Mouse (Mus musculus): ENCODE results near the gene Cadps. TPM values are rescaled to one million over a fixed set of nuclear protein-coding genes. Genes with fewer than 3 reads are reported as not detected.

Gene Cadps
- polyA plus RNA-seq, 2 experiments, result 0.01 TPM; not detected in 1

- 65% methylated on average over 4 of the region's 4 CpGs for WGBS (ENCODE audit: insufficient replicate concordance)
- ATAC-seq (ENCODE audit: insufficient read depth) (no peak), DNase-seq (ENCODE audit: low read depth in 3 of 3, low spot score in 3 of 3) (no peak)
These were observed 69.6 kb downstream of the Cadps start for GRCm38 (mm10) chr14:12753237-12753636.

GRCm38 (mm10) chr14:12751821-12752220 lies 71.1 kb downstream of the Cadps start:
- no peak overlapping the region for H3K9ac ChIP-seq (replicated peaks)
- no peaks in the 10 kb centered on the region for H3K27me3 ChIP-seq (ENCODE audit: control insufficient read depth, insufficient read depth, low read length)
- H3K4me1 ChIP-seq (replicated peaks; ENCODE audit: control insufficient read depth in 2 of 2, insufficient read depth in 2 of 2, low read length in 1 of 2), result no peaks in the 10 kb centered on the region
- H3K9me3 ChIP-seq (ENCODE audit: control insufficient read depth, low read length), result no peaks in the 10 kb centered on the region
- no peak for TF ChIP-seq CTCF (IDR thresholded peaks at IDR 0.05; ENCODE audit: low read depth)
- TF ChIP-seq EP300 (IDR thresholded peaks at IDR 0.05; ENCODE audit: low read depth), result no peak
- H3K27ac ChIP-seq, result no peak overlapping the region
- WGBS (ENCODE audit: insufficient replicate concordance), result 6% methylated on average over 1 of the region's 1 CpGs
- DNase-seq (ENCODE audit: low read depth in 3 of 3, low spot score in 3 of 3), result no peak
- no peak overlapping the region for H3K4me3 ChIP-seq (ENCODE audit: insufficient read depth in 1 of 2, low read depth in 2 of 2, low read length in 2 of 2)
- H3K36me3 ChIP-seq (replicated peaks; ENCODE audit: control insufficient read depth, insufficient read depth, low read depth), result no peaks in the 10 kb centered on the region
- ATAC-seq (ENCODE audit: insufficient read depth), result no peak
- no peak overlapping the region for H3K4me2 ChIP-seq (ENCODE audit: low read depth)

More at GRCm38 (mm10) chr14:12753237-12753636, 69.6 kb downstream of the Cadps start:
- H3K27me3 ChIP-seq (ENCODE audit: control insufficient read depth, insufficient read depth, low read length), result no peaks in the 10 kb centered on the region
- H3K27ac ChIP-seq, result no peak overlapping the region
- no peaks in the 10 kb centered on the region for H3K9me3 ChIP-seq (ENCODE audit: control insufficient read depth, low read length)
- H3K4me2 ChIP-seq (ENCODE audit: low read depth), result no peak overlapping the region
- TF ChIP-seq CTCF (IDR thresholded peaks at IDR 0.05; ENCODE audit: low read depth) (no peak), EP300 (IDR thresholded peaks at IDR 0.05; ENCODE audit: low read depth) (no peak)
- H3K36me3 ChIP-seq (replicated peaks; ENCODE audit: control insufficient read depth, insufficient read depth, low read depth), result no peaks in the 10 kb centered on the region
- no peak overlapping the region for H3K9ac ChIP-seq (replicated peaks)
- H3K4me3 ChIP-seq (ENCODE audit: insufficient read depth in 1 of 2, low read depth in 2 of 2, low read length in 2 of 2), result no peak overlapping the region
- H3K4me1 ChIP-seq (replicated peaks; ENCODE audit: control insufficient read depth in 2 of 2, insufficient read depth in 2 of 2, low read length in 1 of 2), result no peaks in the 10 kb centered on the region

DNA sequence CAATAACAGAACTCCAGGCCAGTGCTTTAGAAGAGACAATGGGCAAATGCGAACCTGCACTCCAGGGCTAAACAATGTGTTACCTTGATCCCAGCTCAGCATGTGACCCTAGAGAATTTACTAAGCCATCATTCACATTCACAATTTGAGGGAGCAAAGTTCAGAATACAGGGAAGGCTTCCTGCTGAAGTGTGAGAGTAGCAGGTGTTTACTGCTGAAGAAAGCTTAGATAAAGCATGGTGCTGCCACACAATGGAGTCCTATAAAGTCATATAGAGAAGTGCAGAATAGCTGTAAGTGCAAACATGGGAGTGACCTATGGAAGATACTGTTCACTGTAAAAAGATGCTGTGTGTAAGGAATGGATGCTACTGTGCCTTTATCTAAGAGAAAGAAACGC lies 91.9 kb downstream of the Cadps start:
- DNase-seq (ENCODE audit: low read depth in 3 of 3, low spot score in 3 of 3) (no peak), ATAC-seq (ENCODE audit: insufficient read depth) (no peak)
- no peak overlapping the region for H3K4me2 ChIP-seq (ENCODE audit: low read depth)
- no peaks in the 10 kb centered on the region for H3K9me3 ChIP-seq (ENCODE audit: control insufficient read depth, low read length)
- H3K27ac ChIP-seq, result no peak overlapping the region
- H3K36me3 ChIP-seq (replicated peaks; ENCODE audit: control insufficient read depth, insufficient read depth, low read depth), result no peaks in the 10 kb centered on the region
- no peaks in the 10 kb centered on the region for H3K4me1 ChIP-seq (replicated peaks; ENCODE audit: control insufficient read depth in 2 of 2, insufficient read depth in 2 of 2, low read length in 1 of 2)
- no peak for TF ChIP-seq EP300 (IDR thresholded peaks at IDR 0.05; ENCODE audit: low read depth)
- no peak for TF ChIP-seq CTCF (IDR thresholded peaks at IDR 0.05; ENCODE audit: low read depth)
- H3K4me3 ChIP-seq (ENCODE audit: insufficient read depth in 1 of 2, low read depth in 2 of 2, low read length in 2 of 2), result no peak overlapping the region
- WGBS (ENCODE audit: insufficient replicate concordance), result 54% methylated on average over 2 of the region's 2 CpGs
- H3K27me3 ChIP-seq (ENCODE audit: control insufficient read depth, insufficient read depth, low read length), result no peaks in the 10 kb centered on the region
- H3K9ac ChIP-seq (replicated peaks), result no peak overlapping the region

DNA sequence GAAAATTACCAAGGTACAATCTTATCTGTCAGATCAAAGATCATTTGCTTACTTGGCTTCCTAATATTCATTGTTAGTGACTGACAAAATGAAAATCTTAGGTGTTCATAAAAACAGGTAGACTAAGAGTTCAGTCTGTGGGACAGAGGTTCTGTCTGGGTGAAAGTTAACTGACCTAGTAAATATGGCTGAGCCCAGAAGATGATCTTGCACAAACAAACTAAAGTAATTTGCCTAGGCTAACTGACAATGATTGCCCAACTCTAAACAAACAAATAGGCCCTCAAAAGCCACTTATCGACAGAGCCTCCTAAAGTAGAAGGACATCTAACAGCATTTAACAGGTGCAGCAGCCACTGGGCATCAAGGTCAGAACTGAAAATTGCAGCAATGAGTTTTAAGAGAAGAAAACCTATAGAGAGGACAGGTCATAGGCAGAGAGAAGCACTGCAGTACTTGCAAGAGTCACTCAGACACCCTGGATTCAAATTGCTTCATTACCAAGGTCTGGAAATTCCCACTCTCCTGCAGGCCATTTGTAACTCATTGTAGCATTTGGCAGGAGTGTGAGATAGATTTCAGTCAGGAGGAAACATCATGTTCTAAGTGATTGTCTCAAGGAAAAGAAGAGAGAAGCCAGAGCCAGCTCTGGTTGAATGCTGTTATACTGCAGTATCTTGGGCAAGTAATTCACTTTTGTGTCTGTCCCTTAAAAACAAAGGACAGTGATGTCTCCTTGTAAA lies 100.3 kb downstream of the Cadps start:
- ATAC-seq (ENCODE audit: insufficient read depth) (no peak), DNase-seq (ENCODE audit: low read depth in 3 of 3, low spot score in 3 of 3) (no peak)
- Histone ChIP-seq H3K27ac (no peak overlapping the region), H3K9ac (replicated peaks) (no peak overlapping the region), H3K4me2 (ENCODE audit: low read depth) (no peak overlapping the region), H3K9me3 (ENCODE audit: control insufficient read depth, low read length) (no peaks in the 10 kb centered on the region), H3K4me3 (ENCODE audit: insufficient read depth in 1 of 2, low read depth in 2 of 2, low read length in 2 of 2) (no peak overlapping the region), H3K36me3 (replicated peaks; ENCODE audit: control insufficient read depth, insufficient read depth, low read depth) (no peaks in the 10 kb centered on the region), H3K4me1 (replicated peaks; ENCODE audit: control insufficient read depth in 2 of 2, insufficient read depth in 2 of 2, low read length in 1 of 2) (no peaks in the 10 kb centered on the region), H3K27me3 (ENCODE audit: control insufficient read depth, insufficient read depth, low read length) (no peaks in the 10 kb centered on the region)
- TF ChIP-seq CTCF (IDR thresholded peaks at IDR 0.05; ENCODE audit: low read depth) (no peak), EP300 (IDR thresholded peaks at IDR 0.05; ENCODE audit: low read depth) (no peak)
- 32% methylated on average over 1 of the region's 1 CpGs for WGBS (ENCODE audit: insufficient replicate concordance)

GRCm38 (mm10) chr14:12718766-12719165 lies 104.1 kb downstream of the Cadps start:
- no peak overlapping the region for H3K9ac ChIP-seq (replicated peaks)
- no peak overlapping the region for H3K27ac ChIP-seq
- no peak for DNase-seq (ENCODE audit: low read depth in 3 of 3, low spot score in 3 of 3)
- H3K36me3 ChIP-seq (replicated peaks; ENCODE audit: control insufficient read depth, insufficient read depth, low read depth), result no peaks in the 10 kb centered on the region
- H3K4me1 ChIP-seq (replicated peaks; ENCODE audit: control insufficient read depth in 2 of 2, insufficient read depth in 2 of 2, low read length in 1 of 2), result no peaks in the 10 kb centered on the region
- no peak for ATAC-seq (ENCODE audit: insufficient read depth)
- no peak overlapping the region for H3K4me2 ChIP-seq (ENCODE audit: low read depth)
- H3K27me3 ChIP-seq (ENCODE audit: control insufficient read depth, insufficient read depth, low read length), result no peaks in the 10 kb centered on the region
- H3K4me3 ChIP-seq (ENCODE audit: insufficient read depth in 1 of 2, low read depth in 2 of 2, low read length in 2 of 2), result no peak overlapping the region
- TF ChIP-seq EP300 (IDR thresholded peaks at IDR 0.05; ENCODE audit: low read depth) (no peak), CTCF (IDR thresholded peaks at IDR 0.05; ENCODE audit: low read depth) (no peak)
- H3K9me3 ChIP-seq (ENCODE audit: control insufficient read depth, low read length), result no peaks in the 10 kb centered on the region
- 39% methylated on average over 3 of the region's 3 CpGs for WGBS (ENCODE audit: insufficient replicate concordance)

All from liver, embryonic 14.5 days (tissue).